Mouse (Mus musculus): Measurements from ENCODE around the gene Ptpn1. TPM values are rescaled to one million over a fixed set of nuclear protein-coding genes. Genes with fewer than 3 reads are reported as not detected.

Ptpn1 gene
- total RNA-seq, 1 experiment from 2014 or later: 63.6 TPM

Other genes with a start within 250 kb of the Ptpn1 start
- 4.7 and 6.5 TPM in 2 replicates for gene Cebpb, start 243.1 kb upstream of the Ptpn1 start, total RNA-seq (2017)
- 17.3 and 27.5 TPM in 2 replicates for gene Tmem189, start 242.2 kb upstream of the Ptpn1 start, total RNA-seq (2017)
- 0.09 TPM in 1 of 2 replicates, not detected in the other for gene Ripor3, start 78.6 kb downstream of the Ptpn1 start, total RNA-seq (2017)
- gene Pard6b, start 148.9 kb downstream of the Ptpn1 start, total RNA-seq (2017): 0.41 and 1.2 TPM in 2 replicates